In genomic region chr10:8955499-8956211, GRCm38 (mm10) we compare ENCODE assay signal across 10 mouse cellular contexts.
DNase-seq lines count a peak whose midpoint lies in the region; ATAC-seq and TF ChIP-seq lines count a peak whose summit lies in the region.
"Had no signal": no experiment of that assay in that cellular context is flagged by ENCODE, and none has a peak within 500 bp of the region (broad histone marks: within the 10 kb centered on the region; RNA-seq: fewer than 3 reads in every experiment).

No protein-coding gene starts in this region.

- H3K79me2 ChIP-seq in heart, adult 2 months (replicated peaks; ENCODE audit: control insufficient read depth, insufficient read depth, low read length), result no peaks in the 10 kb centered on the region

- TF ChIP-seq POLR2A in spleen, adult 2 months (IDR thresholded peaks at IDR 0.05; ENCODE audit: low read depth, low read length), result no peak
- TF ChIP-seq POLR2A in heart, adult 2 months (IDR thresholded peaks at IDR 0.05; ENCODE audit: insufficient read depth, low read depth, low read length), result no peak

- no peak overlapping the region for H3K4me3 ChIP-seq in forebrain, embryonic 14.5 days (ENCODE audit: low read depth, low read length)
- no peak overlapping the region for H3K4me3 ChIP-seq in forebrain, embryonic 10.5 days
- no peak overlapping the region for H3K4me3 ChIP-seq in spleen, adult 2 months (ENCODE audit: extremely low read depth, insufficient read depth, insufficient read length)
- no peak overlapping the region for H3K4me3 ChIP-seq in hindbrain, embryonic 13.5 days
- no peak overlapping the region for H3K4me3 ChIP-seq in liver, postnatal 0 days (ENCODE audit: low read depth, low read length)
- no peak overlapping the region for H3K4me3 ChIP-seq in heart, adult 2 months
- H3K4me3 ChIP-seq: erythroblast, embryonic 14.5 days had no signal

- no peak overlapping the region for H3K9ac ChIP-seq in forebrain, embryonic 14.5 days (ENCODE audit: low read length)
- no peak overlapping the region for H3K9ac ChIP-seq in hindbrain, embryonic 13.5 days
- no peak overlapping the region for H3K9ac ChIP-seq in liver, postnatal 0 days (replicated peaks)
- H3K9ac ChIP-seq in heart, adult 2 months (ENCODE audit: low read depth, low read length), result no peak overlapping the region

- no peaks in the 10 kb centered on the region for H3K9me3 ChIP-seq in forebrain, embryonic 14.5 days (replicated peaks; ENCODE audit: control insufficient read depth, low read length)
- no peaks in the 10 kb centered on the region for H3K9me3 ChIP-seq in forebrain, embryonic 10.5 days
- H3K9me3 ChIP-seq in hindbrain, embryonic 13.5 days, result no peaks in the 10 kb centered on the region
- H3K9me3 ChIP-seq in liver, postnatal 0 days (ENCODE audit: low read length), result no peaks in the 10 kb centered on the region

- 63% methylated on average over 6 of the region's 6 CpGs for WGBS in forebrain, embryonic 14.5 days
- 80% methylated on average over 6 of the region's 6 CpGs for WGBS in forebrain, embryonic 10.5 days
- WGBS in spleen, adult 2 months, result 16% methylated on average over 6 of the region's 6 CpGs
- WGBS in hindbrain, embryonic 13.5 days, result 46% methylated on average over 6 of the region's 6 CpGs
- WGBS in liver, postnatal 0 days (ENCODE audit: insufficient replicate concordance), result 24% methylated on average over 6 of the region's 6 CpGs
- WGBS in heart, adult 2 months, result 56% methylated on average over 6 of the region's 6 CpGs

- ATAC-seq in forebrain, embryonic 14.5 days, result peak; percentile 12; the same call in 1 of the 2 replicates
- peak; percentile 54; the same call in 1 of the 2 replicates for ATAC-seq in hindbrain, embryonic 13.5 days (ENCODE audit: low FRiP score)
- ATAC-seq in erythroid progenitor cell, adult 5-6 weeks (replicated peaks; ENCODE audit: low FRiP score, poor library complexity, severe bottlenecking), result no peak
- no peak for ATAC-seq in liver, postnatal 0 days

- no peaks in the 10 kb centered on the region for H3K36me3 ChIP-seq in forebrain, embryonic 14.5 days (ENCODE audit: control insufficient read depth, insufficient read depth, low read length)
- no peaks in the 10 kb centered on the region for H3K36me3 ChIP-seq in forebrain, embryonic 10.5 days (replicated peaks)
- H3K36me3 ChIP-seq in spleen, adult 2 months (ENCODE audit: control insufficient read depth, insufficient read depth, low read length), result no peaks in the 10 kb centered on the region
- H3K36me3 ChIP-seq in hindbrain, embryonic 13.5 days, result no peaks in the 10 kb centered on the region
- H3K36me3 ChIP-seq in liver, postnatal 0 days (replicated peaks; ENCODE audit: insufficient read depth, low read length), result no peaks in the 10 kb centered on the region
- no peaks in the 10 kb centered on the region for H3K36me3 ChIP-seq in heart, adult 2 months (ENCODE audit: control insufficient read depth, insufficient read depth, low read length)

- H3K4me1 ChIP-seq in forebrain, embryonic 14.5 days (ENCODE audit: control insufficient read depth, insufficient read depth, low read length), result no peaks in the 10 kb centered on the region
- peaks cover 7% of the 10 kb centered on the region; the same call in 1 of the 2 replicates for H3K4me1 ChIP-seq in forebrain, embryonic 10.5 days
- H3K4me1 ChIP-seq in spleen, adult 2 months (ENCODE audit: control insufficient read depth, insufficient read depth, insufficient read length), result peaks cover 29% of the 10 kb centered on the region; the same call in 1 of the 2 replicates
- H3K4me1 ChIP-seq in hindbrain, embryonic 13.5 days (replicated peaks), result peaks cover 13% of the 10 kb centered on the region
- H3K4me1 ChIP-seq in liver, postnatal 0 days (ENCODE audit: insufficient read depth), result no peaks in the 10 kb centered on the region
- peaks cover 2% of the 10 kb centered on the region; the same call in 1 of the 2 replicates for H3K4me1 ChIP-seq in heart, adult 2 months (ENCODE audit: control insufficient read depth, insufficient read depth, low read length)

- no peak for DNase-seq in forebrain, embryonic 14.5 days (ENCODE audit: low spot score)
- DNase-seq in forebrain, embryonic 10.5 days (ENCODE audit: extremely low spot score, low spot score), result no peak
- DNase-seq in spleen, adult 2 months (ENCODE audit: low read depth in 1 of 2, low spot score in 2 of 2), result no peak
- no peak for DNase-seq in spleen, postnatal 14 days (ENCODE audit: low spot score in 2 of 2)
- no peak for DNase-seq in liver, postnatal 0 days
- DNase-seq in heart, adult 2 months, result no peak
- DNase-seq: B cell, adult 2 months had no signal

- intact Hi-C loops in heart, adult 2 months (cut with DNase I), result no loop called here

- no peaks in the 10 kb centered on the region for H3K27me3 ChIP-seq in forebrain, embryonic 14.5 days (replicated peaks; ENCODE audit: control insufficient read depth, insufficient read depth, low read length)
- H3K27me3 ChIP-seq in forebrain, embryonic 10.5 days (ENCODE audit: poor library complexity, severe bottlenecking), result no peaks in the 10 kb centered on the region
- H3K27me3 ChIP-seq in spleen, adult 2 months (ENCODE audit: control insufficient read depth, insufficient read depth, low read length), result no peaks in the 10 kb centered on the region
- no peaks in the 10 kb centered on the region for H3K27me3 ChIP-seq in hindbrain, embryonic 13.5 days
- no peaks in the 10 kb centered on the region for H3K27me3 ChIP-seq in liver, postnatal 0 days (ENCODE audit: insufficient read depth, low read length)
- no peaks in the 10 kb centered on the region for H3K27me3 ChIP-seq in heart, adult 2 months (ENCODE audit: control insufficient read depth, insufficient read depth, low read length)

- TF ChIP-seq CTCF in spleen, adult 2 months (IDR thresholded peaks at IDR 0.05; ENCODE audit: extremely low read depth, insufficient read depth, insufficient read length, insufficient replicate concordance), result no peak
- no peak for TF ChIP-seq CTCF in liver, postnatal 0 days (IDR thresholded peaks at IDR 0.05; ENCODE audit: low read depth)
- no peak for TF ChIP-seq CTCF in heart, adult 2 months (IDR thresholded peaks at IDR 0.05)

- H3K4me2 ChIP-seq in forebrain, embryonic 14.5 days (ENCODE audit: low read length), result no peak overlapping the region
- no peak overlapping the region for H3K4me2 ChIP-seq in hindbrain, embryonic 13.5 days
- no peak overlapping the region for H3K4me2 ChIP-seq in liver, postnatal 0 days (ENCODE audit: low read depth, low read length)

- no peak overlapping the region for H3K27ac ChIP-seq in forebrain, embryonic 14.5 days (ENCODE audit: low read depth, low read length)
- no peak overlapping the region for H3K27ac ChIP-seq in forebrain, embryonic 10.5 days
- peak overlapping the region; percentile 47 for H3K27ac ChIP-seq in spleen, adult 2 months (ENCODE audit: insufficient read depth, low read length)
- 0 out of 2 replicates have a peak overlapping the region, but pooled peaks have one; percentile 30 for H3K27ac ChIP-seq in hindbrain, embryonic 13.5 days
- H3K27ac ChIP-seq in liver, postnatal 0 days (ENCODE audit: low read depth), result no peak overlapping the region
- no peak overlapping the region for H3K27ac ChIP-seq in heart, adult 2 months

- no peak for TF ChIP-seq EP300 in liver, postnatal 0 days (IDR thresholded peaks at IDR 0.05; ENCODE audit: low read depth)
- TF ChIP-seq EP300 in heart, adult 2 months (IDR thresholded peaks at IDR 0.05; ENCODE audit: insufficient read depth, low read depth, low read length), result no peak

Comparison
In these comparisons a context has a peak if more than half of its experiments do, and no peak if none do; other contexts are left out.
1. ATAC-seq: peak in forebrain, embryonic 14.5 days (single experiment) and hindbrain, embryonic 13.5 days (single experiment); none in erythroid progenitor cell, adult 5-6 weeks (single experiment) and liver, postnatal 0 days (single experiment).
2. H3K27ac ChIP-seq: peak in spleen, adult 2 months (single experiment) and hindbrain, embryonic 13.5 days (single experiment); none in forebrain, embryonic 14.5 days (single experiment), forebrain, embryonic 10.5 days (single experiment), liver, postnatal 0 days (single experiment) and heart, adult 2 months (single experiment).